Mouse (Mus musculus) hindbrain, embryonic 14.5 days (tissue): ENCODE data around the gene Wdr59. TPM values are rescaled to one million over a fixed set of nuclear protein-coding genes. Genes with fewer than 3 reads are reported as not detected.

Experiments
- ATAC-seq: fragments of 200-750 bp; cut with Nextera tagmentation; 2 replicates; pipeline ENCODE4 v1.8.0; 2017; ENCODE audit warnings: moderate number of reproducible peaks, mild to moderate bottlenecking, moderate TSS enrichment, moderate library complexity; ENCODE audit not compliant: low FRiP score
- DNase-seq: peaks from one replicate; pipeline ENCODE4 v3.0.0-alpha.2; 2015; ENCODE audit warnings: low spot score
- H3K27ac ChIP-seq: fragments of 300-500 bp; sonication (generic); 2 replicates; pipeline ENCODE4 v1.5.1; 2014; ENCODE audit warnings: mild to moderate bottlenecking, moderate library complexity
- H3K27me3 ChIP-seq: fragments of 300-500 bp; sonication (generic); 2 replicates; pipeline ENCODE4 v1.6.1; 2014; ENCODE audit warnings: mild to moderate bottlenecking, low read length, mixed read lengths; ENCODE audit not compliant: control insufficient read depth, insufficient read depth
- H3K36me3 ChIP-seq: fragments of 300-500 bp; sonication (generic); replicated peaks from 2 replicates; pipeline ENCODE4 v1.6.1; 2014; ENCODE audit not compliant: control insufficient read depth, insufficient read depth
- H3K4me1 ChIP-seq: fragments of 300-500 bp; sonication (generic); replicated peaks from 2 replicates; pipeline ENCODE4 v1.6.1; 2014; ENCODE audit warnings: antibody characterized with exemption, low read length, mixed read lengths; ENCODE audit not compliant: control insufficient read depth, insufficient read depth
- H3K4me2 ChIP-seq: fragments of 300-500 bp; sonication (generic); replicated peaks from 2 replicates; pipeline ENCODE4 v1.6.1; 2014; ENCODE audit warnings: mild to moderate bottlenecking, moderate library complexity
- H3K4me3 ChIP-seq: fragments of 300-500 bp; sonication (generic); replicated peaks from 2 replicates; pipeline ENCODE4 v1.5.1; 2014; ENCODE audit warnings: mild to moderate bottlenecking, low read length
- H3K9ac ChIP-seq: fragments of 300-500 bp; sonication (generic); 2 replicates; pipeline ENCODE4 v1.6.1; 2014
- H3K9me3 ChIP-seq: fragments of 300-500 bp; sonication (generic); 2 replicates; pipeline ENCODE4 v1.6.1; 2016; ENCODE audit warnings: low read length; ENCODE audit not compliant: control insufficient read depth
- whole genome bisulfite sequencing: fragments of 180-500 bp; shearing (Covaris S2); extraction: QIAGEN DNeasy Blood & Tissue Kit; methylation state at CpG from one replicate; pipeline ENCODE4 v1.1.7; 2014; 5-methylcytosine and 5-hydroxymethylcytosine counted together
- polyA plus RNA-seq: library from polyadenylated mRNA; unstranded; fragments of >200 nt; fragmentation: Nextera tagmentation; extraction: Ambion mirVana; gene quantifications from 2 replicates; pipeline ENCODE4 v1.2.1, GENCODE M21; 2014

Gene Wdr59
- 6.5 and 6.6 TPM in 2 replicates for polyA plus RNA-seq

DNA sequence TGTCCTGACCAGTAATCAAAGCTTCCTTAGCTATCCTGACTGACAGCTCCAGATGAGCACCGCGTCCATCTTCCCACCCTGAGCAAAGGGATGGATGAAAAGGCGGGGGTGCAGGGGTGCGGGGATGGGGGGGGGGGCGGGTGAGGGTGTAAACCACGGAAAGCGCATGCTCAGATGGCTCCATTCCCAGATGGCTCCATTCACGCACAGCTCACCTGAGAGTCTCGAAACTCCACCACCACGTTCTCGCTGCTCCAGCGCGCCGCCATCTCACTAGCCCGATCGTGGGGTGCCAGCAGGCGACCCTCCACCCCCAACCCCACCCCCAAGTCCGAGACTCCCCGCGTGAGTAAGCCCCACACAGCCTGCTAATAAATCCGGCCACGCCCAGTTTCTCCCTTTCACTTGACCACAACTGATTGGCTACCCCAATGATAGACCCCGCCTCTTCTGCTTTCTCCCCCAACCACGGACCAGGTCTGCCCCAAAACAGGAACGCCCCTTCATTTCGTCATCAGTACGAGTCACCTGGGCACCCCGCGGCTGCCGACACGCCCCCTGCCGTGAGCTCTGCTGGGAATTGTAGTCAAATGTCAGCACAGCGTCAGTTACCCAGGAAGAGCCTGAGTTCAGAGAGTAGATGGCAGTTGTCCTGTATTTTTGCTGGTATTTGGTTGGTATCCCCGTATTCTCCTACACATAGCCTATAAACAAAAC is at the start of gene Wdr59:
Gene Wdr59, minus strand, starts transcription at position 380 of the 717 bp plus-strand sequence.
- H3K4me2 ChIP-seq, result peak within 1 kb of the TSS; percentile 77
- under 1% methylated on average over 32 of the region's 34 CpGs for WGBS

DNA sequence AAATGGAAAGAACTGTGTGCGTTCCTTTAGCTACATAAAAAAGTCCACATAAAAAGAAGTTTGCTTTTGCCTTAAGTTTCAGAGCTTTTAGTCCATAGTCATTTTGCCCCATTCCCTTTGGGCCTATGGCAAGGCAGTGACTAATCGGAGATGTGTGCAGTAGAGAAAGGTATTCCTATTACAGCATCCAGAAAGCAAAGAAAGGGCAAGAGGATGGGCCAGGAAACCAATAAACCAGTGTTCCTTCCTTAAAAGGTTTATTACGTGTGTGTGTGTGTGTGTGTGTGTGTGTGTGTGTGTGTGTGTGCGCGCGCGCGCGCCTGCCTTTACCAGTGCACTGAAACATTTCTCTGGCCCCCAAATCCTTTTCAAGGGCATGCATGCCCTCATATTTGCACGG is 49.8 kb upstream of the Wdr59 start:
- H3K27me3 ChIP-seq, result no peaks in the 10 kb centered on the region
- no peaks in the 10 kb centered on the region for H3K9me3 ChIP-seq
- H3K4me3 ChIP-seq, result no peak overlapping the region
- H3K27ac ChIP-seq, result no peak overlapping the region
- ATAC-seq (no peak), DNase-seq (no peak)
- no peak overlapping the region for H3K4me2 ChIP-seq
- H3K4me1 ChIP-seq, result peaks cover 41% of the 10 kb centered on the region
- no peak overlapping the region for H3K9ac ChIP-seq
- WGBS, result 91% methylated on average over 10 of the region's 10 CpGs
- no peaks in the 10 kb centered on the region for H3K36me3 ChIP-seq

More for the DNA sequence above, at the start of gene Wdr59:
- Histone ChIP-seq H3K9me3 (no peaks in the 10 kb centered on the region), H3K9ac (peak within 1 kb of the TSS; percentile 61), H3K4me3 (peak within 1 kb of the TSS; percentile 64), H3K27ac (peak within 1 kb of the TSS; percentile 76), H3K27me3 (no peaks in the 10 kb centered on the region), H3K36me3 (no peaks in the 10 kb centered on the region), H3K4me1 (peaks cover 9% of the 10 kb centered on the region)
- peak; percentile 98 for DNase-seq
- peak; percentile 99 for ATAC-seq

DNA sequence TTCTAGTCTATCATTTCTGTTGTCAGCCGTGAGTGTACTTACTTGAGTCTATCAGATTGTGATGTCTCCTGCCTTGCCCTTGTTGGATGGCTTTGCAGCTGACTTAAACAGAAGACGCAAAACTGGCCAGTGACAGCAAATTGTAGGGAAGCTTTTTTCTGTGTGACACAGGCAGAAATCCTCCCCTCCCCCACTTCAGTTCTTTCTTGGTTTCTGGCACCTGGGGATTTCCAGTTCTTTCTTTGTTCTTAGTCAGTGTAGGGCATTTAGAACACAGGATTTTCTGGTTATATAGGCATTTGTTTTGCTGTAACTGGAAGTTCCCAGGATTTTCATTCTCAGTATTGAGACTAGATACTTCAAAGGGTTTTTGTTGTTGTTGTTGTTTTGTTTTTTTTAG is 48.5 kb upstream of the Wdr59 start:
- Histone ChIP-seq H3K4me2 (no peak overlapping the region), H3K9me3 (no peaks in the 10 kb centered on the region), H3K27me3 (no peaks in the 10 kb centered on the region), H3K27ac (0 out of 2 replicates have a peak overlapping the region, but pooled peaks have one; percentile 26), H3K4me3 (no peak overlapping the region), H3K9ac (no peak overlapping the region), H3K36me3 (no peaks in the 10 kb centered on the region), H3K4me1 (peaks cover 42% of the 10 kb centered on the region)
- no peak for DNase-seq
- no peak for ATAC-seq
- 66% methylated on average over 2 of the region's 2 CpGs for WGBS

DNA sequence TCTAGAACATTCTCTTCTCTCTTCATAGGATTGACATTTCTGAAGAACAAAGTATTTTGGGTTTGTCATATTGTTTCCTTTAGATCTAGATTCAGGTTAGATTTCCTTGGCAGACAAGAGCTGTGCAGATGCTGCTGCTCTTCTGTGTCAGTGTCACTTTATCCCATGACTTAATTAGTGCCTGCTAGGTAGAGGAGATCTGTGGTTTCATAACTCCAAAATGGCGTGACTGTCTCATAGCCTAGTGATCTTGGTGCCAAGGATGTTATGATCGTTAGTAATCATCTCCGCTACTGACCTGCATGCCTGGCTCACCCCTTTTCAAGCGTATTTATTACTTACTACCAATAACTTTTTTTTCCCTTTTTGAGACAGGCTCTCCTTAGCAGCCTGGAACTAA is 48.0 kb upstream of the Wdr59 start:
- H3K4me3 ChIP-seq, result no peak overlapping the region
- 79% methylated on average over 4 of the region's 4 CpGs for WGBS
- DNase-seq (no peak), ATAC-seq (no peak)
- H3K27me3 ChIP-seq, result no peaks in the 10 kb centered on the region
- H3K27ac ChIP-seq, result 0 out of 2 replicates have a peak overlapping the region, but pooled peaks have one; percentile 26
- H3K4me1 ChIP-seq, result peaks cover 45% of the 10 kb centered on the region
- no peaks in the 10 kb centered on the region for H3K36me3 ChIP-seq
- no peaks in the 10 kb centered on the region for H3K9me3 ChIP-seq
- H3K4me2 ChIP-seq, result no peak overlapping the region
- no peak overlapping the region for H3K9ac ChIP-seq

DNA sequence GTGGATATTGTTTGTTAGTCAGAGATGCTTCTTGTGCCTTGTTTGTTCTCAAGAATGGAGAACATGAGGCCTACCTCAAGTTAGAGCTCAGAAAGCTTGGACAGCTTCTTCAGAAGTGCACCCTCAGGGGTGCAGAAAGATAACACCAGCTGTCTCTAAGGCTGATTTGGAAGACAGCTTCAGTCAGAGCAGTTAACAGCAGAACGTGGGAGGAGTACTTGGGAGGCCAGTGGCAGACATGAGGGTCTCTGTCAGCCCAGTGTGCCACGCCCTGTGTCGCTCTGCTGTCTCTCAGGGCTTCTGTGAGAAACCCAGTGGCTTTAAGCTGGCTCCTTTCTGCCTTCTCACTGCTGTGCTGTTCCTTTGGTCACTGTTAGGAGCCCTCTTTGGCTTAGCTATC is 46.1 kb upstream of the Wdr59 start:
- 66% methylated on average over 3 of the region's 3 CpGs for WGBS
- peaks cover 38% of the 10 kb centered on the region for H3K4me1 ChIP-seq
- H3K4me3 ChIP-seq, result no peak overlapping the region
- no peaks in the 10 kb centered on the region for H3K27me3 ChIP-seq
- ATAC-seq (no peak), DNase-seq (no peak)
- no peaks in the 10 kb centered on the region for H3K9me3 ChIP-seq
- H3K4me2 ChIP-seq, result no peak overlapping the region
- 0 out of 2 replicates have a peak overlapping the region, but pooled peaks have one; percentile 27 for H3K27ac ChIP-seq
- no peak overlapping the region for H3K9ac ChIP-seq
- no peaks in the 10 kb centered on the region for H3K36me3 ChIP-seq

DNA sequence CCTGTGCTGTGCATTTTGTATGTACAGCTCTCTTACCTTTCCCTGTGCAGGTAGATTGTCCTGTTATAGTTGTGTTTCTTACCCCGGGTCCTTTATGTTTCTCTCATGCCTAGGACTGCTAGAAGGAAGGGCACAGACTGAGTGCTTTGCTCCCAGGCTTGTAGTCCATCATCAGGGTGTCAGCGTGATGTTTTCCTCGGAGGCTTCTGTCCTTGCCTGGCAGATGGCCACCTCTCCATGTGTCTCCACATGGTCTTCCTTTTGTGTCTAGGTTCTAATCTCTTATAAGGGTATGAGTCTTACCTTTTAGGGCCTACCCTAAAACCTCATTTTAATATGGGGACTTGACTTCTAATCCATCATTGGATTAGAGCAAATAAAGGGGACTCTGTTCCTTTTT is 45.7 kb upstream of the Wdr59 start:
- WGBS, result 46% methylated on average over 3 of the region's 3 CpGs
- Histone ChIP-seq H3K4me3 (no peak overlapping the region), H3K9me3 (no peaks in the 10 kb centered on the region), H3K36me3 (no peaks in the 10 kb centered on the region), H3K27me3 (no peaks in the 10 kb centered on the region), H3K27ac (no peak overlapping the region), H3K4me2 (no peak overlapping the region), H3K4me1 (peaks cover 33% of the 10 kb centered on the region), H3K9ac (no peak overlapping the region)
- ATAC-seq (no peak), DNase-seq (no peak)

DNA sequence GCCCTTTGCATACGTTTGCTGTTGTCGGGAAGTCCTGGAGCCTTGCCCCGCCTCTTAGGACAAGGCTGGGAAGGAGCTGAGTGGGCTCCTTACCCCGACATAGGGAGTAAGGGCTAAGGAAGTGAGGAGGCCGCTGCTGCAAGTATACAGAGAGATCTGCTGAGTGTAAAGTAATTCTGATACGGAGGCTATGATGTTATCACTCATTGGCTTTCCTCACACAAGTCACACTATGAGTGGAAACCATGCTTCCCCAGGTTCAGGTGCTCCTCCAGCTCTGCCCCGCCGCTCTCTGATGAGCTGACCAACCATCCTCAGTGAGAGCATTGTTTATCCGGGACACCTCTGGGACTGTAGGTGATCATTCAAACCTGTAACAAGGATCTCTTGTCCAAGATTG is 44.4 kb upstream of the Wdr59 start:
- H3K27ac ChIP-seq, result no peak overlapping the region
- 65% methylated on average over 9 of the region's 9 CpGs for WGBS
- no peak for DNase-seq
- peaks cover 32% of the 10 kb centered on the region for H3K4me1 ChIP-seq
- no peak for ATAC-seq
- no peak overlapping the region for H3K4me3 ChIP-seq
- no peaks in the 10 kb centered on the region for H3K9me3 ChIP-seq
- H3K4me2 ChIP-seq, result no peak overlapping the region
- no peak overlapping the region for H3K9ac ChIP-seq
- no peaks in the 10 kb centered on the region for H3K27me3 ChIP-seq
- H3K36me3 ChIP-seq, result no peaks in the 10 kb centered on the region

DNA sequence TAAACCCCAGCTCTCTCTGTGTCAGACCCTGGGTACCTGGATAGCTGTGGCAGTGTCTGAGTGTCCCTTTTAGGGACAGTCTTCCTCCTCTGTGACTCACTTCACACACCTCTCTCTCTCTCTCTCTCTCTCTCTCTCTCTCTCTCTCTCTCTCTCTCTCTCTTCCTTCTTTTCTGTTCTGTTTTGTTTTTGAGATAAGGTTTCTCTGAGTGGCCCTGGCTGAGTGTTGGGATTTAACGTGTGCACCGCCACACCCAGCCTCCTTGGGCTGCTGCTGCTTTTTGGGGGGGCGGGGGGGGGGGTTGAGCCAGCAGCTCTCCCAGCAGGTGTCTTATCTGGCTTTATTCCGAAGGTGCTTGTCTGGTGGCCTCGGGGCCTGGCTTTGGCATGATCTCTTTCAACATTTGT is 43.9 kb upstream of the Wdr59 start:
- 44% methylated on average over 5 of the region's 5 CpGs for WGBS
- H3K36me3 ChIP-seq, result no peaks in the 10 kb centered on the region
- no peak for ATAC-seq
- H3K27me3 ChIP-seq, result no peaks in the 10 kb centered on the region
- H3K4me2 ChIP-seq, result no peak overlapping the region
- no peak overlapping the region for H3K27ac ChIP-seq
- no peak overlapping the region for H3K9ac ChIP-seq
- H3K9me3 ChIP-seq, result no peaks in the 10 kb centered on the region
- H3K4me3 ChIP-seq, result no peak overlapping the region
- peaks cover 32% of the 10 kb centered on the region for H3K4me1 ChIP-seq
- DNase-seq, result no peak

DNA sequence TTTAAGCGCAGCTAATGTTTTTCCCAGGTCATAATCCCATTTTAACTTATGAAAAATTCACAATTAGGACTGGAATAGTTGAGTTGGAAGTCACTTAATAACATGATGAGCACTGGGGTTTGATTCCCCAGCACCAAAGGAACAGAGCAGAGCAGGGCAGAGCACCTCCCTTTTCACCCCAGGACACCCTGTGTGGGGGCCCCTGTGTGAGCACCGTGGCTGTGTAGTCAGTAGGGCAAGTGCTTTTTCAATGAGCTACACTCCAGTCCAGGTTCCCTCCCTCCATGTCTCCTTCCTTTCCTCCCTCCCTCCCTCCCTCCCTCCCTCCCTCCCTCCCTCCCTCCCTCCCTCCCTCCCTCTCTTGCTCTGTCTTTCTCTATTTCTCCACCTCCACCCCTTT is 42.2 kb upstream of the Wdr59 start:
- H3K4me3 ChIP-seq, result no peak overlapping the region
- no peak for DNase-seq
- H3K4me2 ChIP-seq, result no peak overlapping the region
- peaks cover 30% of the 10 kb centered on the region for H3K4me1 ChIP-seq
- no peak for ATAC-seq
- H3K27me3 ChIP-seq, result no peaks in the 10 kb centered on the region
- H3K9me3 ChIP-seq, result no peaks in the 10 kb centered on the region
- no peak overlapping the region for H3K27ac ChIP-seq
- H3K9ac ChIP-seq, result no peak overlapping the region
- 91% methylated on average over 2 of the region's 2 CpGs for WGBS
- H3K36me3 ChIP-seq, result no peaks in the 10 kb centered on the region
